Mouse (Mus musculus) ovary, adult 18-20 months (tissue): Measurements from ENCODE around the gene Tatdn3.

Experiments used
- DNase-seq: peaks from one replicate; pipeline ENCODE4 v3.0.0; 2022; ENCODE audit warnings: low spot score, mixed read lengths

The Tatdn3 gene

GRCm38 (mm10) chr1:191062781-191063485, at the start of gene Tatdn3, which contains the start of gene Nsl1:
Gene Tatdn3, minus strand, starts transcription at chr1:191062932.
Gene Nsl1, plus strand, starts transcription at chr1:191063012.
- peak; percentile 72 for DNase-seq

GRCm38 (mm10) chr1:191111146-191111545, 48.4 kb upstream of the Tatdn3 start:
- no peak for DNase-seq

GRCm38 (mm10) chr1:191109907-191110306, 47.2 kb upstream of the Tatdn3 start:
- no peak for DNase-seq

GRCm38 (mm10) chr1:191107306-191107705, 44.6 kb upstream of the Tatdn3 start:
- DNase-seq, result no peak

- DNase-seq, result no peak
Measured at GRCm38 (mm10) chr1:191105246-191105645, 42.5 kb upstream of the Tatdn3 start.

GRCm38 (mm10) chr1:191102730-191103370, 40.1 kb upstream of the Tatdn3 start:
- DNase-seq, result no peak

- no peak for DNase-seq
Measured at GRCm38 (mm10) chr1:191099772-191100291, 37.1 kb upstream of the Tatdn3 start.

- no peak for DNase-seq
Measured at GRCm38 (mm10) chr1:191099114-191099513, 36.4 kb upstream of the Tatdn3 start.

- peak; percentile 28 for DNase-seq
Measured at GRCm38 (mm10) chr1:191097802-191098747, 35.3 kb upstream of the Tatdn3 start, which contains the start of gene Batf3. Gene Batf3, plus strand, starts transcription at chr1:191097847.

GRCm38 (mm10) chr1:191096871-191097681, 34.3 kb upstream of the Tatdn3 start:
- DNase-seq, result no peak

GRCm38 (mm10) chr1:191095019-191095418, 32.3 kb upstream of the Tatdn3 start:
- DNase-seq, result no peak

- no peak for DNase-seq
Measured at GRCm38 (mm10) chr1:191093578-191093977, 30.8 kb upstream of the Tatdn3 start.

- DNase-seq, result no peak
Measured at GRCm38 (mm10) chr1:191092050-191092449, 29.3 kb upstream of the Tatdn3 start.

- DNase-seq, result no peak
Measured at GRCm38 (mm10) chr1:191089355-191089754, 26.6 kb upstream of the Tatdn3 start.

GRCm38 (mm10) chr1:191087955-191088354, 25.2 kb upstream of the Tatdn3 start:
- no peak for DNase-seq

GRCm38 (mm10) chr1:191086960-191087359, 24.2 kb upstream of the Tatdn3 start:
- DNase-seq, result no peak

GRCm38 (mm10) chr1:191086304-191086878, 23.7 kb upstream of the Tatdn3 start:
- DNase-seq, result no peak

GRCm38 (mm10) chr1:191085597-191085996, 22.9 kb upstream of the Tatdn3 start:
- DNase-seq, result no peak

GRCm38 (mm10) chr1:191084951-191085559, 22.3 kb upstream of the Tatdn3 start:
- no peak for DNase-seq

GRCm38 (mm10) chr1:191083230-191083629, 20.5 kb upstream of the Tatdn3 start:
- no peak for DNase-seq
